Mouse (Mus musculus) liver, embryonic 13.5 days (tissue): ENCODE data around the gene Acbd5. TPM values are rescaled to one million over a fixed set of nuclear protein-coding genes. Genes with fewer than 3 reads are reported as not detected.
"Not testable (repeated sequence)": the region's sequence is repeated elsewhere in the genome, so short reads cannot be mapped to it uniquely, and the experiment has no call there.

Experiments
- ATAC-seq: fragments of 200-750 bp; cut with Nextera tagmentation; 2 replicates; pipeline ENCODE4 v1.8.0; 2017; ENCODE audit warnings: low read depth, mild to moderate bottlenecking, moderate number of reproducible peaks, moderate library complexity
- DNase-seq: peaks from one replicate; pipeline ENCODE4 v3.0.0; 2022
- H3K27ac ChIP-seq: fragments of 300-500 bp; sonication (generic); 2 replicates; pipeline ENCODE4 v1.5.1; 2015; ENCODE audit warnings: moderate library complexity, mild to moderate bottlenecking, inconsistent platforms
- H3K27me3 ChIP-seq: fragments of 300-500 bp; sonication (generic); 2 replicates; pipeline ENCODE4 v1.6.1; 2015; ENCODE audit warnings: mild to moderate bottlenecking, inconsistent platforms
- H3K36me3 ChIP-seq: fragments of 300-500 bp; sonication (generic); 2 replicates; pipeline ENCODE4 v1.6.1; 2015; ENCODE audit warnings: mild to moderate bottlenecking, inconsistent platforms
- H3K4me1 ChIP-seq: fragments of 300-500 bp; sonication (generic); replicated peaks from 2 replicates; pipeline ENCODE4 v1.6.1; 2015; ENCODE audit warnings: inconsistent platforms
- H3K4me2 ChIP-seq: fragments of 300-500 bp; sonication (generic); 2 replicates; pipeline ENCODE4 v1.6.1; 2015; ENCODE audit warnings: inconsistent platforms, mild to moderate bottlenecking, moderate library complexity
- H3K4me3 ChIP-seq: fragments of 300-500 bp; sonication (generic); replicated peaks from 2 replicates; pipeline ENCODE4 v1.5.1; 2015; ENCODE audit warnings: mild to moderate bottlenecking, inconsistent platforms
- H3K9ac ChIP-seq: fragments of 300-500 bp; sonication (generic); 2 replicates; pipeline ENCODE4 v1.6.1; 2015; ENCODE audit warnings: mild to moderate bottlenecking, inconsistent platforms
- H3K9me3 ChIP-seq: fragments of 300-500 bp; sonication (generic); replicated peaks from 2 replicates; pipeline ENCODE4 v1.6.1; 2016; ENCODE audit warnings: inconsistent platforms
- WGBS: fragments of 180-500 bp; shearing (Covaris S2); methylation state at CpG from one replicate; pipeline ENCODE4 v1.1.7; 2015; ENCODE audit not compliant: insufficient replicate concordance; 5-methylcytosine and 5-hydroxymethylcytosine counted together
- polyA plus RNA-seq: library from polyadenylated mRNA; unstranded; fragments of >200 nt; fragmentation: Nextera tagmentation; extraction: Ambion mirVana; gene quantifications from 2 replicates; pipeline ENCODE4 v1.2.1, GENCODE M21; 2015

Acbd5 gene
- polyA plus RNA-seq, 1 experiment from 2014 or later, result 14.4 TPM

DNA sequence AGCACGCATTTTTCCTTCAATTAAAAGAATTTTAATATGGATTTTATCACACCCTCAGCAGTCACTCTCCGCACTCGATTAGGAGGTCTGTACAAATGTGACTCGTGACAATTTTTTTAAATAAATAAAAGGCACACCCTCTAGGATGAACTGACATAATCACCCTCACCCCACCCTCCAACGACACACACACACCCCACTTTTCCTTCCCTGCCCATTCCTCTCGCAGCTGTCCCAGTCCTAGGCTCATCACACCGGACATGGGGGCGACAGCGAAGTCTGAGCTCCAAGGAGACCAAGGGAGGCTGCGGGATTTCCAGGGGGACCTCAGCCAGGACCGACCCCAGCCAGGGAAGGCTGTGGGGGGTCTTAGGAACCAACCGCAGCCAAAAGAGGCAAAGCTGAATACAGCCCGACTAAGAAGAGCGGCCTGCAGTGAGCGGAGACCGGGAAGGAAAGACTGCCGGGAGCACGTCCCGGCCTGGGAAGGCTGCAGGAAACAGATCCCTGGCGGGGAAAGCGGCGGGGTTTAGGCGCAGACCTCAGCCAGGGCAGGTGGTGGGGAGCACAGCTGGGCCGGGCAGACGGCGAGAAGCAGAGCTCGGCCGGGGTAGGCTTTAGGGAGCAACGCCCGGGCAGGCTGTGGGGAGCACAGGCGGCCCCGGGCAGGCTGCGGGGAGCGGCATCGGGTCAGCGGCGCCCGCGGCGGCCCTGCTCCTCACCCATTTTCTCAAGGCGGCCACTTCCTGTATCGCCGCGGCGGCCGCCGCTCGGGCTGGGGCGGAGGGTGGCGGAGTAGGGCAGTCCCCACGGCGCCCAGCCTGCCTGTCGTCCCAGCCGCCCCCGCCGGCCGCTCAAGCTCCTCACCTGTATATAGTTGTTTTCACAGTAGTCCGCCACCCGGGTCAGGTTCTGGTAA, 28.6 kb upstream of the Acbd5 start:
- Histone ChIP-seq H3K9me3 (no peaks in the 10 kb centered on the region), H3K4me1 (peaks cover 34% of the 10 kb centered on the region), H3K27ac (peak overlapping the region; percentile 97), H3K27me3 (no peaks in the 10 kb centered on the region), H3K9ac (peak overlapping the region; percentile 99), H3K4me2 (peak overlapping the region; percentile 70), H3K4me3 (peak overlapping the region; percentile 96), H3K36me3 (no peaks in the 10 kb centered on the region)
- DNase-seq, result peak; percentile 58
- under 1% methylated on average over 59 of the region's 59 CpGs for WGBS
- ATAC-seq, result peak; percentile 78

DNA sequence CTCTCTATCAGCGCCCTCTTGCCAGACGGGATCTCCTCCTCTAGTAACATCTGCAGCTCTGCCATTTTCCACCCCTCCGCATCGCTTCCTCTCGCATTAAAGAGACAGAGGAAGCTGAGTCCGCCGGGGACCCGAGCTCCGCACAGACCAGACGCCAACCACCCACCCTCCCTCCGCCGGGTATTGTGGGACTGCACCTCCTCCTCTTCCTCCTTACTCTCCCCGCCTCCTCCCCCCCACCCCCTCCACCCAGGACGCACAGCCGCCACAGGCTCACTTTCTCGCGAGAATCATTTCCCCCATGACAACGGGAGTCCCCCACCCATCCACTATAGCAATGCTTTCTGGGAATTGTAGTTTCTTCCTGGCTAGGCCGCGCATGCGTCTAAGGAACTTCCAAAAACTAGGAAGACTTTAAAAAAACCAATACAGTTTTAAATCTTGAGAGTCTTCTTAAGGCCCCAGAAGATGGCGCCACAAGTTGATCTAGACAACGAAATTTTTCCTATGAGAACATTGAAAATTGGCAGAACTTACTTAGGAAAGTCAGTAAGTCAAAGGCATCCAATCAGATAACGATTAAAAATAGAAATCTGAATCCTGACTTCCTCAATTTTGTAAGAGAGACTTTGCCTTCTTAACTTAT, 27.8 kb upstream of the Acbd5 start, which contains the start of gene Abi1:
Abi1 (minus strand) TSS at position 241 of the 646 bp plus-strand sequence.
- no peaks in the 10 kb centered on the region for H3K36me3 ChIP-seq
- H3K9me3 ChIP-seq, result no peaks in the 10 kb centered on the region
- 1% methylated on average over 24 of the region's 24 CpGs for WGBS
- no peaks in the 10 kb centered on the region for H3K27me3 ChIP-seq
- peak within 1 kb of the TSS; percentile 96 for H3K4me3 ChIP-seq
- peak within 1 kb of the TSS; percentile 99 for H3K9ac ChIP-seq
- peak; percentile 86 for DNase-seq
- peak; percentile 94 for ATAC-seq
- peaks cover 33% of the 10 kb centered on the region for H3K4me1 ChIP-seq
- peak within 1 kb of the TSS; percentile 97 for H3K27ac ChIP-seq
- peak within 1 kb of the TSS; percentile 70 for H3K4me2 ChIP-seq

DNA sequence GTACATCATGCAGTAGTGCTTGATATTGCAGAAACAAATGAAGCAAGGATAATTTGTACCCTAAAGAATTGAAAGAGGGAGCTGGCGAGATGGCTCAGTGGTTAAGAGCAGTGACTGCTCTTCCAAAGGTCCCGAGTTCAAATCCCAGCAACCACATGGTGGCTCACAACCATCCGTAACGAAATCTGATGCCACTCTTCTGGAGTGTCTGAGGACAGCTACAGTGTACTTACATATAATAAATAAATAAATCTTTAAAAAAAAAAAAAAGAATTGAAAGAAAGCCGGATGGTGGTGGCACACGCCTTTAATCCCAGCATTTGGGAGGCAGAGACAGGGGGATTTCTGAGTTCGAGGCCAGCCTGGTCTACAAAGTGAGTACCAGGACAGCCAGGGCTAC, 27.3 kb upstream of the Acbd5 start:
- not testable (repeated sequence) for H3K27ac ChIP-seq
- WGBS, result 72% methylated on average over 7 of the region's 7 CpGs

DNA sequence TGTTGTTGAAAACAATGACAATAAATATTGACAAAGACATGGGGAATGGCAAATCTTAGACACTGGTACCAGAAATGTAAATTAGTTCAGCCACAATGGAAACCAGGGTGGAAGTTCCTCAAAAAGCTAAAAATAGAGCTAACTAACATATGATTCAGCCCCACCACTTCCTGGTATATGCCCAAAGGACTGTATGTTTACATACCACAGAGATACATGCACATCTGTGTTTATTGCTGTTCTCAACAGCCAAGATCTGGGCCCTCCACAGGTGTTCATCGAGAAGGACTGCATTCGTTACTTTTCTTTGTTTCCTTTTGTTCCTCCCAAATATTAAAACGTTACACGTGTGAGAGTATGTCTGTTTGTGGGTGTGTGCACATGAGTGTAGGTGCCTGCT, 26.5 kb upstream of the Acbd5 start:
- H3K4me3 ChIP-seq, result no peak overlapping the region
- WGBS, result 41% methylated on average over 4 of the region's 4 CpGs
- no peaks in the 10 kb centered on the region for H3K27me3 ChIP-seq
- H3K27ac ChIP-seq, result no peak overlapping the region
- DNase-seq (no peak), ATAC-seq (no peak)
- no peak overlapping the region for H3K9ac ChIP-seq
- peaks cover 24% of the 10 kb centered on the region for H3K4me1 ChIP-seq
- no peaks in the 10 kb centered on the region for H3K36me3 ChIP-seq
- H3K9me3 ChIP-seq, result no peaks in the 10 kb centered on the region
- no peak overlapping the region for H3K4me2 ChIP-seq

More for the DNA sequence above, 27.3 kb upstream of the Acbd5 start:
- peaks cover 29% of the 10 kb centered on the region for H3K4me1 ChIP-seq
- peak overlapping the region; percentile 25 for H3K4me2 ChIP-seq
- not testable (repeated sequence) for H3K9ac ChIP-seq, H3K27me3 ChIP-seq, H3K36me3 ChIP-seq, H3K9me3 ChIP-seq, ATAC-seq, DNase-seq
- H3K4me3 ChIP-seq, result peak overlapping the region; percentile 96

DNA sequence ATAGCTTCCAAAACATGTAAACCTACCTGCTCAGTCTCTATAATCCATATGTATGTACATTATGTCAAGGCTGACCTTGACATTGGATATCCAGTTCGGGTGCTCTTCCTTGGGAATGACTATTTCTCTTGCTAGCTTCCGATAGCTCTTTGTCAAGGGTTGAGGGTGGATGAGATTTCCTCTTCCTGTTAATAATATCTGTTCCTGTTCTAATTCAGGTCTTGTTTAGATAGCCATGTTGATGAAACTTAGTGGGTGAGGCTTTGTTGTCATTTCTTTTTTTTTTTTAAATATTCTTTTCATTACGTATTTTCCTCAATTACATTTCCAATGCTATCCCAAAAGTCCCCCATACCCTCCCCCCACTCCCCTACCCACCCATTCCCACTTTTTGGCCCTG, 25.8 kb upstream of the Acbd5 start:
- 72% methylated on average over 3 of the region's 3 CpGs for whole genome bisulfite sequencing
- no peak overlapping the region for H3K4me3 ChIP-seq
- H3K27me3 ChIP-seq, result no peaks in the 10 kb centered on the region
- DNase-seq (no peak), ATAC-seq (no peak)
- H3K9ac ChIP-seq, result no peak overlapping the region
- no peak overlapping the region for H3K27ac ChIP-seq
- no peaks in the 10 kb centered on the region for H3K36me3 ChIP-seq
- peaks cover 17% of the 10 kb centered on the region for H3K4me1 ChIP-seq
- H3K9me3 ChIP-seq, result no peaks in the 10 kb centered on the region
- no peak overlapping the region for H3K4me2 ChIP-seq

DNA sequence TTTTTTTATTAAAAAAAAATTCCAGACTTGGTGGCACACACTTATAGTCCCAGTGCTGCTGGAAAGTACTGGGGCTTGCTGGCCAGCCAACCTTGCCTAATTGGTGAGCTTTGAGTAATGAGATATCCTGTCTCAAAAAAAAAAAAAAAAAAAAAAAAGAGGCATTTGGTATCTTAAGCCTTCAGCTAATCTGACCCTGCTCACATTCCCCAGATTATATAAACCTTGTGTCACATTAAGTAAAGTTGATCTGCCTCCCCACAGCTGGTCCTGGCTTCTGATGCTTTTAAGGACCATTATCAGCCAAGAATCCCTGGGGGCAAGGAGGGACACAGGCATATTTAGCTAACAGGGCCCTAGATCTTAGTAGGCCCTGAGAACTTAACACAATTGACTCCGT, 22.3 kb upstream of the Acbd5 start:
- Histone ChIP-seq H3K4me1 (no peaks in the 10 kb centered on the region), H3K4me3 (no peak overlapping the region), H3K4me2 (no peak overlapping the region), H3K9ac (no peak overlapping the region), H3K36me3 (no peaks in the 10 kb centered on the region), H3K27me3 (no peaks in the 10 kb centered on the region), H3K9me3 (no peaks in the 10 kb centered on the region), H3K27ac (no peak overlapping the region)
- WGBS, result 17% methylated on average over 1 of the region's 1 CpGs
- ATAC-seq (no peak), DNase-seq (no peak)

DNA sequence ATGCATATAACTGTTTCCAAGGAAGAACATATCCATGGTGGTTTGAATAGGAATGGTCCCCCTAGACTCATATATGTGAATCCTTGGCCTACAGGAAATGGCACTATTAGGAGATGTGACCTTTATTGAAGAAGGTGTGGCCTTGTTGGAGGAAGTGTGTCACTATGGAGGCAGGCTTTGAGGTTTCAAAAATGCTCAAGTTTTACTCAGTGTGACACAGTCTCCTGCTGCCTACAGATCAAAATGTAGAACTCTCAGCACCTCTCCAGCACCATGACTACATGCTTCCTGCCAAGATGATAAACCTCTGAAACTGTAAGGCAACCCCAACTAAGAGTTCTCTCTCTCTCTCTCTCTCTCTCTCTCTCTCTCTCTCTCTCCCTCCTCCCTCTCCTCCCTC, 20.0 kb upstream of the Acbd5 start:
- no peak overlapping the region for H3K9ac ChIP-seq
- DNase-seq (no peak), ATAC-seq (no peak)
- H3K36me3 ChIP-seq, result no peaks in the 10 kb centered on the region
- no peaks in the 10 kb centered on the region for H3K4me1 ChIP-seq
- H3K27ac ChIP-seq, result no peak overlapping the region
- no peak overlapping the region for H3K4me2 ChIP-seq
- no peaks in the 10 kb centered on the region for H3K9me3 ChIP-seq
- H3K27me3 ChIP-seq, result no peaks in the 10 kb centered on the region
- no peak overlapping the region for H3K4me3 ChIP-seq

DNA sequence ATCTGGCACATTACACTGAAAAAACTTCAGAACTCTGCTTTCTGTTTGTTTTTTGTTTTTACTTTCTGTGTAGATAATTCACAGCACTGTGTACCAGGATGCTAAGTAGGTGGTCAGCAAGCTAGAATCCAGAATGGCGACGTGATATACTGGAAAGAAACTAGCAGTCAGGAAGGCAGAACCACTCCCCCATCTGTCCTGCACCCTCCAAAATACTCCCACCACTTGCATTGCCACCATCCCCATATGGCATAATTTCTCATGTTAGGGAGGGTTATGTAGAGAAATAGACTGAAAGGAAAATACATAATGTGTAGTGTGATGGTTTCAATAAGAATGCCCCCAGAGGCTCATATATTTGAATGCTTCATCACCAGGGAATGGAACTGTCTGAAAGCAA, 16.1 kb upstream of the Acbd5 start:
- Histone ChIP-seq H3K27me3 (no peaks in the 10 kb centered on the region), H3K27ac (no peak overlapping the region), H3K4me2 (no peak overlapping the region), H3K4me3 (no peak overlapping the region), H3K36me3 (no peaks in the 10 kb centered on the region), H3K9me3 (no peaks in the 10 kb centered on the region), H3K4me1 (no peaks in the 10 kb centered on the region), H3K9ac (no peak overlapping the region)
- DNase-seq (no peak), ATAC-seq (no peak)
- WGBS, result 63% methylated on average over 2 of the region's 2 CpGs

DNA sequence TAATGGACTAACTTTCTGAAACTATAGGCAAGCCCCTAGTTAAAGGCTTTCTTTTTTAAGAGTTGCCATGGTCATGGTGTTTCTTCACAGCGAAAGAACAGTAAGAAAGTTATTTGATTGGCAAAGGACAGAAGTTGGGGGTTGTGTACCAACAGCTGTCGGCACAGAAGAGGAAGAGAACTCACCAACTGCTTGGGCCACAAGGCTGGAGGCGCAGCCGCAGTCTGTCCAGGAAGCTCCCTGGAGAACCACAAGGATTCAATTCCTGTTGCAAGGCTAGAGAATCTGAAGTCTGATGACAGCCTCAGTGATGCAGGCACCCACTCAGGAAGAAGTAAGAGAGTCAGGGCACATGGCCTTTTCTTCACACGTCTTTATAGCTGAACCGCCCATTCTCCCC, 15.4 kb upstream of the Acbd5 start:
- Histone ChIP-seq H3K27ac (no peak overlapping the region), H3K4me3 (no peak overlapping the region), H3K9me3 (no peaks in the 10 kb centered on the region), H3K4me2 (no peak overlapping the region), H3K36me3 (no peaks in the 10 kb centered on the region), H3K27me3 (no peaks in the 10 kb centered on the region), H3K9ac (no peak overlapping the region), H3K4me1 (no peaks in the 10 kb centered on the region)
- WGBS, result 30% methylated on average over 6 of the region's 6 CpGs
- ATAC-seq (no peak), DNase-seq (no peak)

DNA sequence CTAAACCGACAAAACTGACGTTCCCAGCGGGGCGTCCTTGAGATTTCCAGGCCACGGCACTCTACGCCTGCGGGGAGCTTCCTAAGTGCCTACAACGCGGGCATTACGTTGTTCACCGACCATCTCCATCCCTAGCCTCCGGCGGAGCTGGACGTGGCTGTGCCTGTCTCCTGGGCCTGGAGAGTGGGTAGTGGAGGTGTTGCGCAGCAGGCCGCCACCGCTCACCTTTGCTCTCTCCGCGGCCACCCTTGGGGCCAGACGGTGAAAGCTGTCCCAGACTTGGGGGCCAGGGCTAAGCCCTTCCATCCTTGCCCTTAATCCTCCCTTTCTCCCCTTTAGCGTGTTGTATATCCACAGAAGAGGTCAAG, 387 bp downstream of the Acbd5 start:
- Histone ChIP-seq H3K9me3 (no peaks in the 10 kb centered on the region), H3K4me3 (peak overlapping the region; percentile 78)
- WGBS, result under 1% methylated on average over 21 of the region's 21 CpGs

DNA sequence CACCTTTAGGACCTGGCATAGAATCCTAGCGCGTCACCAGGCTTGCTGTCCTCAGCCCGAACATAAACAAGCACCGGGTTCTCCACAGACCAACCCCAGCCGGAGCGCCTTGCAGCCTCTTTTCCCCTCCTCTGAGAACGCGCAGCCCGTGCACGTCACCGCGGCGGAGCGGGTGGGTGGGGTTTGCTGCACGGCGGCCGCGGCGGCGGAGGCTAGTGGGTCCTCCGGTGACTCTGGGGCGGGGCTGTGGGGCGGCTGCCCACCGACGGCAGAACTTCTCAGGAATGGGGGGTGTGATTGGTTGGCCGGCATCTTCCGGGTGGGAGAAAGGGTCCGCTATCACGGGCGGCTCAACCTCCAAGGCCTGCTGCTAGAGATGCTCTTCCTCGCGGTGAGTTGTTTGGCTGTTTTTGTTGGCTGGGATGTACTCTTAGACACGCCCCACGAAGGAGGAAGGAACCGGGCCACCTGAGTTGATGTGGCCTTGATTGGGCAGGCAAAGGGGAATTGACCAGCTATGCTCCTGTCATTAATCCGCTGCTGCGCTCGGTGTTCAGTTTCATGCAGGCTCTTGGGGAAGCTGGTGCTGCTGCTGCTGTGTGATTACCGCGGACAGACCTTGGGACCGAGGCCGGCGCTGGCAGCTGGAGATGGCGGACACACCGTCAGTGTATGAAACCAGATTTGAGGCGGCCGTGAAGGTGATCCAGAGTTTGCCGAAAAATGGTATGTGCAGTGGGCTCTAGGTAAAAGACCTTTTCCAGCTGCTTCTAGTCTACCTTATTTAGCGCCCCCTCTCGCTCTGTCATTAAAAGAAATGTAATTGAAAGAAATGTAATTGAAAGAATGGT, 1.2 kb downstream of the Acbd5 start:
- Histone ChIP-seq H3K4me3 (peak overlapping the region; percentile 78), H3K27ac (peak overlapping the region; percentile 96), H3K36me3 (peaks cover 10% of the 10 kb centered on the region), H3K9ac (peak overlapping the region; percentile 90), H3K9me3 (no peaks in the 10 kb centered on the region), H3K27me3 (no peaks in the 10 kb centered on the region), H3K4me1 (peaks cover 13% of the 10 kb centered on the region), H3K4me2 (peak overlapping the region; percentile 99)
- WGBS, result under 1% methylated on average over 50 of the region's 50 CpGs
- DNase-seq (peak; percentile 90), ATAC-seq (peak; percentile 88)

More for the DNA sequence above, 387 bp downstream of the Acbd5 start:
- Histone ChIP-seq H3K4me2 (peak overlapping the region; percentile 99), H3K27me3 (no peaks in the 10 kb centered on the region), H3K9ac (peak overlapping the region; percentile 90), H3K36me3 (peaks cover 5% of the 10 kb centered on the region), H3K4me1 (peaks cover 13% of the 10 kb centered on the region), H3K27ac (peak overlapping the region; percentile 96)
- ATAC-seq (peak; percentile 63), DNase-seq (no peak)
